Mouse (Mus musculus): ENCODE measurements at regions not wholly inside any gene's neighbourhood (a gene's known extent, or its start where the extent isn't known, plus 50 kb on each side); places are given as distances from the start of the nearest gene placed in this dataset.

GRCm38 (mm10) chrX:128853441-128853840 lies 896.1 kb upstream of the Diaph2 start:
- DNase-seq (ENCODE audit: low read depth, low spot score) = peak; percentile 3

All from telencephalon, adult 2 months (tissue).